13 mouse cellular contexts compared by ENCODE assay signal in the genomic region with DNA sequence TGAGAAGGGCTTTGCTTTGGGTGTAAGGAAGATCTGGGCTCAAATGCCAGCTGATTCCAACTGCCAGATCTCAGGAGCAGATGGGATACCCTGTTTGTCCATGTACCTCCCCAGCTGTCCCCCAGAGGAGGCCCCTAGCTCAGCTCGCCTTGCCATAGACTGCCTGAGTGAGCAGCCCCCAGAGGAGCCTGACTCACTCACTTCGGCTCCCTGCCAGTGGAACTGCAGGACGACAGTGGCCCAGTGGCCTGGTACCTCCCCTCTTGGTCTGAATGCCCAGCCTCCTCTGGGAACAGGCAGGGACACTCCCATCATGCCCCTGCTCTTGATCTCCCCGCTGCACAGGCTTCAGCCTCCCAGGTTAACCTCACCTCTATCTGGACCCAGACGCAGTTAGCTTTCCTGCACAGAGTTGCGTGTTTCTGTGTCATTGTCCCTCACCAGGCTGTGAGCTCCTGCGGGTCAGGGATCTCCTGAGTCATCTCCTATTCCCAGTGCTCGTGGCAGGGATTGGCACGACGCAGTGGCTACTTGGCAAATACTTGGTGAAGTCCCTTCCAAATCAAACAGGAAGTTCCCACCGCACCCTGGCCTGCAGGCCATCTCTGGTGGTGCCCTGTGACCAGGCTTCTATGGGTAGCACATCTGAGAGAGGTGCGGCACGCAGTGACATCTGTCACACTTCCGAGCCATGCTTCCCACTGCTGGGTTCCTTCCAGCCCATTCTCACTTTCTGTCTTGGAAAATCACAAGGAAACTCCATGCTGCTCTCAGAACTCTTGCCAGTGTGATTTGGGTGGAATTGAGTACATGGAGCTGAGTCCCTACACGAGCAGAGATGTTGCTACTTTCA. TPM values are rescaled to one million over a fixed set of nuclear protein-coding genes. Genes with fewer than 3 reads are reported as not detected.
DNase-seq lines count a peak whose midpoint lies in the region; ATAC-seq lines count a peak whose summit lies in the region.
"Had no signal": no experiment of that assay in that cellular context is flagged by ENCODE, and none has a peak within 500 bp of the region (broad histone marks: within the 10 kb centered on the region; RNA-seq: fewer than 3 reads in every experiment).

No protein-coding gene starts in this region.

- 70% methylated on average over 15 of the region's 15 CpGs for WGBS in hindbrain, embryonic 13.5 days
- 74% methylated on average over 15 of the region's 15 CpGs for WGBS in hindbrain, embryonic 11.5 days

- H3K9ac ChIP-seq in hindbrain, embryonic 13.5 days = no peak overlapping the region
- no peak overlapping the region for H3K9ac ChIP-seq in hindbrain, embryonic 11.5 days (ENCODE audit: low read depth, low read length)
- H3K9ac ChIP-seq: limb, embryonic 13.5 days had no signal

- peak; percentile 31; the same call in 1 of the 2 replicates for ATAC-seq in hindbrain, embryonic 13.5 days (ENCODE audit: low FRiP score)
- no peak for ATAC-seq in hindbrain, embryonic 11.5 days (ENCODE audit: low FRiP score)

- no peak overlapping the region for H3K4me2 ChIP-seq in hindbrain, embryonic 13.5 days
- H3K4me2 ChIP-seq in hindbrain, embryonic 11.5 days (replicated peaks; ENCODE audit: low read depth, low read length) = no peak overlapping the region
- H3K4me2 ChIP-seq: limb, embryonic 13.5 days had no signal

- DNase-seq in hindbrain, embryonic 11.5 days (ENCODE audit: low spot score) = no peak
- DNase-seq in Muller cell, postnatal 12 days (ENCODE audit: inconsistent ontology term) = peak; percentile 56
- DNase-seq in brain, adult 2 months (ENCODE audit: low read depth, low spot score) = peak; percentile 80
- peak; percentile 54 to 72 for DNase-seq in frontal cortex, postnatal 36 days (ENCODE audit: low spot score in 2 of 2)
- no peak for DNase-seq in heart, adult 8-10 months (ENCODE audit: low spot score)
- DNase-seq in natural killer cell, adult 2 months (ENCODE audit: low spot score in 2 of 2) = no peak
- no peak for DNase-seq in kidney, postnatal 36 days
- DNase-seq: lung, postnatal 14 days had no signal

- H3K9me3 ChIP-seq in hindbrain, embryonic 13.5 days = no peaks in the 10 kb centered on the region
- H3K9me3 ChIP-seq in hindbrain, embryonic 11.5 days (ENCODE audit: control insufficient read depth, low read length) = no peaks in the 10 kb centered on the region
- H3K9me3 ChIP-seq: limb, embryonic 13.5 days had no signal

- H3K4me3 ChIP-seq in hindbrain, embryonic 13.5 days = no peak overlapping the region
- H3K4me3 ChIP-seq in hindbrain, embryonic 11.5 days (ENCODE audit: low read depth, low read length) = no peak overlapping the region
- H3K4me3 ChIP-seq: erythroblast, embryonic 14.5 days; limb, embryonic 13.5 days had no signal

- H3K36me3 ChIP-seq in hindbrain, embryonic 13.5 days = no peaks in the 10 kb centered on the region
- no peaks in the 10 kb centered on the region for H3K36me3 ChIP-seq in hindbrain, embryonic 11.5 days (ENCODE audit: control insufficient read depth, insufficient read depth, low read length)
- H3K36me3 ChIP-seq: limb, embryonic 13.5 days had no signal

- peak overlapping the region; percentile 50; the same call in 1 of the 2 replicates for H3K27ac ChIP-seq in hindbrain, embryonic 13.5 days
- H3K27ac ChIP-seq in hindbrain, embryonic 11.5 days (ENCODE audit: low read depth, low read length) = no peak overlapping the region
- H3K27ac ChIP-seq: limb, embryonic 13.5 days had no signal

- peaks cover 33% of the 10 kb centered on the region for H3K4me1 ChIP-seq in hindbrain, embryonic 13.5 days (replicated peaks)
- peaks cover 6% of the 10 kb centered on the region for H3K4me1 ChIP-seq in hindbrain, embryonic 11.5 days (replicated peaks; ENCODE audit: control insufficient read depth, insufficient read depth, low read length)
- H3K4me1 ChIP-seq: limb, embryonic 13.5 days had no signal

- H3K27me3 ChIP-seq in hindbrain, embryonic 13.5 days = no peaks in the 10 kb centered on the region
- H3K27me3 ChIP-seq in hindbrain, embryonic 11.5 days (ENCODE audit: control insufficient read depth, insufficient read depth, low read length) = no peaks in the 10 kb centered on the region
- H3K27me3 ChIP-seq: limb, embryonic 13.5 days had no signal

RNA-seq across cellular contexts. Expression of gene Cacng2, which starts 40.8 kb away (rescaled TPM):
- polyA plus RNA-seq in hindbrain, embryonic 13.5 days (2015; fragmentation: Nextera tagmentation; extraction: Ambion mirVana) = 10.5 and 10.7 TPM in 2 replicates
- 1.8 and 2.4 TPM in 2 replicates for polyA plus RNA-seq in hindbrain, embryonic 11.5 days (2014; fragmentation: Nextera tagmentation; extraction: Ambion mirVana)
- not detected for total RNA-seq in heart, adult 8-10 months (2022)
- total RNA-seq: common myeloid progenitor, adult 5-6 weeks; granulocyte monocyte progenitor cell, adult 5-6 weeks had no signal
- polyA plus RNA-seq: erythroblast, embryonic 14.5 days; limb, embryonic 13.5 days had no signal

Comparison
In these comparisons a context has a peak if more than half of its experiments do, and no peak if none do; other contexts are left out.
1. DNase-seq: peak in Muller cell, postnatal 12 days (single experiment), brain, adult 2 months (single experiment) and frontal cortex, postnatal 36 days (2 of 2); none in hindbrain, embryonic 11.5 days (single experiment), heart, adult 8-10 months (single experiment), natural killer cell, adult 2 months (0 of 2) and kidney, postnatal 36 days (0 of 2).